Mouse (Mus musculus) liver, embryonic 14 days (tissue): ENCODE measurements around the gene 4931408C20Rik. TPM values are rescaled to one million over a fixed set of nuclear protein-coding genes. Genes with fewer than 3 reads are reported as not detected.

Experiments used
- polyA plus RNA-seq: library from polyadenylated mRNA; depleted of rRNA; stranded (reverse); fragments of >200 nt; gene quantifications from 2 replicates; pipeline ENCODE4 v1.2.3, GENCODE M21; 2012; rRNA removed

4931408C20Rik gene
- polyA plus RNA-seq: not detected in 2 replicates

DNA sequence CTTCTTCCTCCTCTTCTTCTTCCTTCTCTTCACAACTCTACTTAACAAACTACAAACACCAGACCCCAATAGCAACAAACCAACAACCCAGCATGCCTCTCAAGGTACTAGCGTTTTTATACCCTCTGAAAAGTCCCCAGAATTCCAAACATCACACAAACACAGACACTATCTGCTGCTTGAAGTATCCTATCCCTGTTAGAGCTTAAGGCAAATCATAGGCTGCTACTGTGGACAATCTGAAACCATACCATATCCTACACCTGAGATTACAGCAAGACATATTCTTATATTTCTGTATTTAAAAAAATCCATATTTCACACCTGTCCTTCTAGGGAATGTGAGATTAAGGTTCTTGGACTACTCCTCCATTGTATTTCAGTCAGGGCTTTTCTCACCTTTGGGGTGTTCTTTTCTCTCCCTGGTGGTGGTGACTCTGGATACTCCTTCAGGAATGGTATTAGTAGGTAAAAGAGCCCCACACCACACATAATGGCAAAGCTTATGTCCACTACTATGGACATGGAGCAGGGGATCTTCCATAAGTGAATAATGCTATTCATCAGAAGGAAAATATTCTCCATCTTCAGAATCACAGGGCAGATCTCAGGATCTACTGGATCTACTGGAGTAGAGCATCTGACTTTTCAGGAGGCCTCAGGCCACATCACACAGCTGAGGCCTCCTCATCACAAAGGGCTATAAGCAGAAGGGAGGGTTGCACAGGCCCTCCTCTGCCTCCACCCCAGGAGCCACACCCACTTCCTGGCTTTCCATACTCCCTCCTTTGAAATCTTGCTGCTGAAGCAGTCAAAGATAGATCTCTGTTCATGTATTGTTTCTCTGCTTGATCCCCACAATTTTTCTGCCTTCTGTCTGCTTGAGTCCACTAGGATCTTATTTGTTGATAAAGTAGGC, at the start of gene 4931408C20Rik:
Gene 4931408C20Rik (minus strand): TSS at position 619 of the 919 bp plus-strand sequence.

